Mouse (Mus musculus): ENCODE measurements around the gene Tfap2a. TPM values are rescaled to one million over a fixed set of nuclear protein-coding genes. Genes with fewer than 3 reads are reported as not detected.

The Tfap2a gene
- polyA plus RNA-seq, 1 experiment: 5.1 TPM

DNA sequence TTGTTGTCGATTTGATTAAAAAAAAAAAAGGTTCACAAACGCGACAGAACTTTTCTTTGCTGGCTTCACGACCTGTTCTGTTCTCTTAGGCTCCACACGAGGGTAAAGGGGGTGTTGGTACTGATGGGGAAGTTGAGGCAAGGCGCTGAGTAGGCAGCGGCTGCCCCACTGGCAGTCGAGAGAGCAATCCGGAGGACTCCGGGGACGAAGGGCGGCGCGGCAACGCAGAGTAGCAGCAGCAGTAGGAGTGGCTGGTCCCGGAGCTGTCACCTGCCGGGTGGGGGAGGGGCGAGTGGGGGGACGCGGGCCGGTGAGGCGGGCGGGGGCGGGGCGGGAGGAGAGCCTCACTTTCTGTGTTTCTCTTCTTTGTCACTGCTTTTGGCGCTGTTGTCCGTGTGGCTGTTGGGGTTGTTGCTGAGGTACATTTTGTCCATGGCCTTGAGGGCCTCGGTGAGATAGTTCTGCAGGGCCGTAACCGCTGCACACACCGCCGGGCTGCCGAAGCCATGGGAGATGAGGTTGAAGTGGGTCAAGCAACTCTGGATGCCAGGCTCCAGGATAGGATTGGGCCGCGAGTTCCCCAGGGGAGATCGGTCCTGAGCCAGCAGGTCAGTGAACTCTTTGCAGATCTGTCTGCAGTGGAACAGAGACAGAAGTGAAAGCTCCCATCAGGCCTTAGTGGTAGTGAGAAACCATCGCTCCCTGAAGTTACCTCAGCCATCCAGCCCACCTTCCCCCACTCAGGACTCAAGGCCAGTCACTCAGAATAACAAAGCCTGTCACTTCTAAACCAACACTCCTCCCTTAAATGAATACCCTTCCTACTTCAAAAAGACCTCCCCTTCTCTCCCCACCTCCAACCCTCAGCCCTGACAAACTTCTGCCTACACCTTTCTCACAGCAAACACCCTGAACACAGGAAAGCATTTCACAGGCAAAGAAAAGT, 21.1 kb downstream of the Tfap2a start:
- 10% methylated on average over 32 of the region's 37 CpGs for WGBS
- H3K27me3 ChIP-seq (ENCODE audit: control insufficient read depth, insufficient read depth, low read length): peaks cover 4% of the 10 kb centered on the region; the same call in 1 of the 2 replicates
- no peak overlapping the region for H3K27ac ChIP-seq (ENCODE audit: insufficient read depth, low read length)
- no peaks in the 10 kb centered on the region for H3K4me1 ChIP-seq (ENCODE audit: control insufficient read depth, insufficient read depth, low read length)
- H3K4me3 ChIP-seq (replicated peaks; ENCODE audit: insufficient read depth, low read depth, low read length): no peak overlapping the region
- TF ChIP-seq POLR2A (IDR thresholded peaks at IDR 0.05; ENCODE audit: borderline replicate concordance, insufficient read depth, low read length) (no peak), CTCF (IDR thresholded peaks at IDR 0.05; ENCODE audit: borderline replicate concordance, insufficient read depth, low read depth, low read length) (no peak)
- DNase-seq: no peak

- TF ChIP-seq POLR2A (IDR thresholded peaks at IDR 0.05; ENCODE audit: borderline replicate concordance, insufficient read depth, low read length) (no peak), CTCF (IDR thresholded peaks at IDR 0.05; ENCODE audit: borderline replicate concordance, insufficient read depth, low read depth, low read length) (no peak)
- no peak overlapping the region for H3K4me3 ChIP-seq (replicated peaks; ENCODE audit: insufficient read depth, low read depth, low read length)
- H3K27me3 ChIP-seq (ENCODE audit: control insufficient read depth, insufficient read depth, low read length): peaks cover 3% of the 10 kb centered on the region; the same call in 1 of the 2 replicates
- no peaks in the 10 kb centered on the region for H3K4me1 ChIP-seq (ENCODE audit: control insufficient read depth, insufficient read depth, low read length)
- WGBS: 5% methylated on average over 2 of the region's 2 CpGs
- H3K27ac ChIP-seq (ENCODE audit: insufficient read depth, low read length): no peak overlapping the region
- DNase-seq: no peak
Measured at GRCm38 (mm10) chr13:40714531-40714930, 23.6 kb downstream of the Tfap2a start.

DNA sequence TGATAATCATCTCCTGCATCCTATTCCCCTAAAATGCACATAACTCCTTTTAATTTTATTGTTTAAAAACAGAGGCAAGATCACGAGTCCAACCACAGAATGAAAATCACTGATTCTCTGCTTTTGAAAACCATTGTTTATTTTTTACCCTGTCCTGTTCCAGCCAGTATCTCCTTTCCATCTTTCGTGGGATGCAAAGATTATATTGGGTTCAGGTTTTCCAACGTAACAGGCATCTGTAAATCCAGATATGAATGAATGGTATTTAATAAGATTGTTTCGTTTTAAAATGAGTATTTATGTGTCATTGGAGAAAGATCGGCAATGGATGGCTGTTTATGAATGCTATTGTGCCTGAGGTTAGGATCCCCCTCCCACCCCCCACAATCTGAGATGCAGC, 24.5 kb downstream of the Tfap2a start:
- H3K4me3 ChIP-seq (replicated peaks; ENCODE audit: insufficient read depth, low read depth, low read length): no peak overlapping the region
- peaks cover 1% of the 10 kb centered on the region; the same call in 1 of the 2 replicates for H3K27me3 ChIP-seq (ENCODE audit: control insufficient read depth, insufficient read depth, low read length)
- H3K27ac ChIP-seq (ENCODE audit: insufficient read depth, low read length): no peak overlapping the region
- TF ChIP-seq POLR2A (IDR thresholded peaks at IDR 0.05; ENCODE audit: borderline replicate concordance, insufficient read depth, low read length): no peak
- TF ChIP-seq CTCF (IDR thresholded peaks at IDR 0.05; ENCODE audit: borderline replicate concordance, insufficient read depth, low read depth, low read length): no peak
- H3K4me1 ChIP-seq (ENCODE audit: control insufficient read depth, insufficient read depth, low read length): no peaks in the 10 kb centered on the region
- DNase-seq: no peak
- WGBS: 7% methylated on average over 5 of the region's 5 CpGs

- Histone ChIP-seq H3K4me1 (ENCODE audit: control insufficient read depth, insufficient read depth, low read length) (no peaks in the 10 kb centered on the region), H3K4me3 (replicated peaks; ENCODE audit: insufficient read depth, low read depth, low read length) (no peak overlapping the region), H3K27ac (ENCODE audit: insufficient read depth, low read length) (no peak overlapping the region), H3K27me3 (ENCODE audit: control insufficient read depth, insufficient read depth, low read length) (peaks cover 1% of the 10 kb centered on the region; the same call in 1 of the 2 replicates)
- no peak for DNase-seq
- 4% methylated on average over 4 of the region's 4 CpGs for WGBS
- TF ChIP-seq POLR2A (IDR thresholded peaks at IDR 0.05; ENCODE audit: borderline replicate concordance, insufficient read depth, low read length) (no peak), CTCF (IDR thresholded peaks at IDR 0.05; ENCODE audit: borderline replicate concordance, insufficient read depth, low read depth, low read length) (no peak)
Measured at GRCm38 (mm10) chr13:40713241-40713640, 24.9 kb downstream of the Tfap2a start.

GRCm38 (mm10) chr13:40712526-40712832, 25.7 kb downstream of the Tfap2a start:
- 3% methylated on average over 4 of the region's 4 CpGs for WGBS
- Histone ChIP-seq H3K27ac (ENCODE audit: insufficient read depth, low read length) (no peak overlapping the region), H3K27me3 (ENCODE audit: control insufficient read depth, insufficient read depth, low read length) (peaks cover 1% of the 10 kb centered on the region; the same call in 1 of the 2 replicates), H3K4me1 (ENCODE audit: control insufficient read depth, insufficient read depth, low read length) (no peaks in the 10 kb centered on the region), H3K4me3 (replicated peaks; ENCODE audit: insufficient read depth, low read depth, low read length) (no peak overlapping the region)
- TF ChIP-seq POLR2A (IDR thresholded peaks at IDR 0.05; ENCODE audit: borderline replicate concordance, insufficient read depth, low read length): no peak
- no peak for TF ChIP-seq CTCF (IDR thresholded peaks at IDR 0.05; ENCODE audit: borderline replicate concordance, insufficient read depth, low read depth, low read length)
- DNase-seq: no peak

DNA sequence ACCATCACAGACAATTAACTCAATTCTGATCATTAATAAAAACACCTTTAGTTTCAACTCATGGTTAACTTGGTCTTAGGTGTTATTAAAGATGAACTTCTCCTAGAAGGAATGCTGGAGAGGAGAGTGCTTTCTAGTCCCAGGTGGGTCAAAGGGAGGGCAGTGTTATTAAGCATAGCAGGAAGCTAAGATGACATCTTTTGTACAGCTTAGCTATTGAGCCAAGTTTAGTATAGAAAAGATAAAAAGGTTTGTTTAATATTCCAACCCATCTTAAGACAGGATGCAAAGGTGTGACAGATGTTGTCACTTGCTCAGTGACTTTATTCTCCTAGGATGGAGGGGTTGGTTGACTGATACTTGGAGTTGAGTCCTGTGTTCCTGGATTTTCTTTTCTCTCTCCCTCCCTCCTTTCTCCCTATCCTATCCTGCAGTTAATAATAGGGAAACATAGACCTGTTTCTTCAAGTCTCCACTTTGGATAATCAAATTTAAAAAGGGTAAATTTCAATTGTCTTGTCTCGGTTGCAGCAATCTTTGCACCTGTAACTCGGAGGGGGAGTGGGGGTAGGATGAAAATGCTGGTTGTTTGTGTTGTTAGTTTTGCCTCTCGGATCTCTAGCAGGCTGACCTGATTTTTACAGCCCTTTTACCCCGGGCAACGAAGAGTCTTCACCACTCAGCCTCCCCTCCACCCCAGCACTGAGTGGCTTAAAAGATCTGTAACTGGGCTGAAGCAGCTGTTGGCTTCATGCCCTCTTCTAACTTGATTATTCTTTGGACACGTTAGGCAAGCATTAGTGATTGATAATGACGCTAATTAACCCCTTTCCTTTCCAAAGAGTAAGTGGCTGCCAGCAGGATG, 26.3 kb downstream of the Tfap2a start:
- WGBS: 4% methylated on average over 7 of the region's 7 CpGs
- TF ChIP-seq CTCF (IDR thresholded peaks at IDR 0.05; ENCODE audit: borderline replicate concordance, insufficient read depth, low read depth, low read length): no peak
- no peak for TF ChIP-seq POLR2A (IDR thresholded peaks at IDR 0.05; ENCODE audit: borderline replicate concordance, insufficient read depth, low read length)

GRCm38 (mm10) chr13:40710062-40710342, 28.2 kb downstream of the Tfap2a start:
- Histone ChIP-seq H3K27ac (ENCODE audit: insufficient read depth, low read length) (no peak overlapping the region), H3K4me1 (ENCODE audit: control insufficient read depth, insufficient read depth, low read length) (no peaks in the 10 kb centered on the region), H3K4me3 (replicated peaks; ENCODE audit: insufficient read depth, low read depth, low read length) (no peak overlapping the region), H3K27me3 (ENCODE audit: control insufficient read depth, insufficient read depth, low read length) (peaks cover 3% of the 10 kb centered on the region; the same call in 1 of the 2 replicates)
- DNase-seq: no peak
- TF ChIP-seq POLR2A (IDR thresholded peaks at IDR 0.05; ENCODE audit: borderline replicate concordance, insufficient read depth, low read length) (no peak), CTCF (IDR thresholded peaks at IDR 0.05; ENCODE audit: borderline replicate concordance, insufficient read depth, low read depth, low read length) (no peak)
- WGBS: 2% methylated on average over 11 of the region's 11 CpGs

More for the DNA sequence above, 26.3 kb downstream of the Tfap2a start:
- Histone ChIP-seq H3K27ac (ENCODE audit: insufficient read depth, low read length) (no peak overlapping the region), H3K4me3 (replicated peaks; ENCODE audit: insufficient read depth, low read depth, low read length) (no peak overlapping the region), H3K27me3 (ENCODE audit: control insufficient read depth, insufficient read depth, low read length) (peaks cover 1% of the 10 kb centered on the region; the same call in 1 of the 2 replicates), H3K4me1 (ENCODE audit: control insufficient read depth, insufficient read depth, low read length) (no peaks in the 10 kb centered on the region)
- no peak for DNase-seq

All from cerebellum, adult 2 months (tissue).